Mouse (Mus musculus): Measurements from ENCODE around the gene Sbf2.
A peak's percentile ranks its signal among the peaks of the same experiment; 100 is the strongest.

DNA sequence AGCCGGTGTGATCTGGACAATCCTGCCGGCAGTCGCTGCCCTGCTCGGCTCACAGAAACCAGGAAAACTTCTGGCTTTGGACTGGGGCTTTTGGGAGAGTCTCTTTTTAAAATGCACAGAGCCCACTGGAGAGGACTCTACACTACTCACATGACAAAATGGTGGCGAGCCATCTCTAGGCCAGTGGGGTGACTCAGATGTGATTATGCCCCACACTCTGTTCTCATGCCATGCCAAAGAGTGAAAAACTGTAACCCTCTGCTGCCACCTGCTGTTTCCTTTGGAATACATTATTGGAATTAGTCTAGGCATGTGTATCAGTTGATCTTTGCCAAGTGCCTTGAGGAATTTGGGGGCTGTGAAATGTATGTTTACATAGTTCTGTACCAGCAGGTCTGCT lies 30.6 kb upstream of the Sbf2 start:
- TF ChIP-seq CTCF (IDR thresholded peaks at IDR 0.05; ENCODE audit: low read depth) (peak; percentile 75), EP300 (IDR thresholded peaks at IDR 0.05; ENCODE audit: low read depth) (no peak)

Data from heart, postnatal 0 days (tissue).